16 mouse cellular contexts compared by ENCODE assay signal in genomic region chr8:28593238-28593637, GRCm38 (mm10).
DNase-seq lines count a peak whose midpoint lies in the region; ATAC-seq and TF ChIP-seq lines count a peak whose summit lies in the region.
"Had no signal": no experiment of that assay in that cellular context is flagged by ENCODE, and none has a peak within 500 bp of the region (broad histone marks: within the 10 kb centered on the region; RNA-seq: fewer than 3 reads in every experiment).

No protein-coding gene starts in this region.

- H3K27ac ChIP-seq in heart, adult 2 months = peak overlapping the region; percentile 85
- no peak overlapping the region for H3K27ac ChIP-seq in lung, embryonic 14.5 days (ENCODE audit: low read depth)
- peak overlapping the region; percentile 82 for H3K27ac ChIP-seq in heart, embryonic 12.5 days (ENCODE audit: poor library complexity, severe bottlenecking)
- H3K27ac ChIP-seq: embryonic facial prominence, embryonic 12.5 days; hindbrain, embryonic 10.5 days; layer of hippocampus, adult 2 months; liver, embryonic 12.5 days had no signal

- no peaks in the 10 kb centered on the region for H3K36me3 ChIP-seq in heart, adult 2 months (ENCODE audit: control insufficient read depth, insufficient read depth, low read length)
- no peaks in the 10 kb centered on the region for H3K36me3 ChIP-seq in lung, embryonic 14.5 days (ENCODE audit: insufficient read depth)
- no peaks in the 10 kb centered on the region for H3K36me3 ChIP-seq in heart, embryonic 12.5 days
- H3K36me3 ChIP-seq: embryonic facial prominence, embryonic 12.5 days; hindbrain, embryonic 10.5 days; liver, embryonic 12.5 days had no signal

- no peaks in the 10 kb centered on the region for H3K4me1 ChIP-seq in heart, adult 2 months (ENCODE audit: control insufficient read depth, insufficient read depth, low read length)
- H3K4me1 ChIP-seq in lung, embryonic 14.5 days (ENCODE audit: insufficient read depth) = no peaks in the 10 kb centered on the region
- H3K4me1 ChIP-seq in heart, embryonic 12.5 days (replicated peaks) = peaks cover 20% of the 10 kb centered on the region
- H3K4me1 ChIP-seq: embryonic facial prominence, embryonic 12.5 days; hindbrain, embryonic 10.5 days; liver, embryonic 12.5 days had no signal

- intact Hi-C loops in heart, adult 2 months (cut with DNase I) = loop anchor here (10.0 kb wide), 2 partner anchors 102 to 222 kb away; no protein-coding TSS in a partner anchor

- H3K79me2 ChIP-seq in heart, adult 2 months (replicated peaks; ENCODE audit: control insufficient read depth, insufficient read depth, low read length) = no peaks in the 10 kb centered on the region

- H3K4me2 ChIP-seq in lung, embryonic 14.5 days = no peak overlapping the region
- H3K4me2 ChIP-seq in heart, embryonic 12.5 days = peak overlapping the region; percentile 48; the same call in 1 of the 2 replicates
- H3K4me2 ChIP-seq: embryonic facial prominence, embryonic 12.5 days; liver, embryonic 12.5 days had no signal

- TF ChIP-seq CTCF in heart, adult 2 months (IDR thresholded peaks at IDR 0.05) = no peak
- TF ChIP-seq CTCF in lung, embryonic 14.5 days (IDR thresholded peaks at IDR 0.05; ENCODE audit: low read depth) = no peak

- no peaks in the 10 kb centered on the region for H3K27me3 ChIP-seq in heart, adult 2 months (ENCODE audit: control insufficient read depth, insufficient read depth, low read length)
- no peaks in the 10 kb centered on the region for H3K27me3 ChIP-seq in lung, embryonic 14.5 days (ENCODE audit: insufficient read depth, low read length)
- no peaks in the 10 kb centered on the region for H3K27me3 ChIP-seq in heart, embryonic 12.5 days (replicated peaks)
- H3K27me3 ChIP-seq: embryonic facial prominence, embryonic 12.5 days; liver, embryonic 12.5 days; Patski had no signal

- peak in 1 of 2 experiments; percentile 12 for DNase-seq in heart, adult 2 months
- DNase-seq in heart, adult 11 months = no peak
- DNase-seq in lung, embryonic 14.5 days = peak; percentile 57
- no peak for DNase-seq in lung, postnatal 25 days (ENCODE audit: low spot score)
- peak; percentile 71 for DNase-seq in heart, postnatal 4 days
- DNase-seq in adrenal gland, postnatal 36 days = no peak
- no peak for DNase-seq in cerebellum, postnatal 36 days
- DNase-seq: cerebellum, adult 11 months; midbrain, embryonic 14.5 days had no signal

- no peak for TF ChIP-seq EP300 in heart, adult 2 months (IDR thresholded peaks at IDR 0.05; ENCODE audit: insufficient read depth, low read depth, low read length)

- no peaks in the 10 kb centered on the region for H3K9me3 ChIP-seq in lung, embryonic 14.5 days (ENCODE audit: low read depth, low read length)
- H3K9me3 ChIP-seq in heart, embryonic 12.5 days (replicated peaks) = no peaks in the 10 kb centered on the region
- H3K9me3 ChIP-seq: embryonic facial prominence, embryonic 12.5 days; hindbrain, embryonic 10.5 days; liver, embryonic 12.5 days had no signal

- ATAC-seq in lung, embryonic 14.5 days (ENCODE audit: insufficient read depth) = peak; percentile 58; the same call in 1 of the 2 replicates
- peak; percentile 36; the same call in 1 of the 2 replicates for ATAC-seq in heart, embryonic 12.5 days (ENCODE audit: insufficient number of reproducible peaks, low FRiP score)
- ATAC-seq: inflammation-experienced regulatory T-cells, adult 6 months; liver, embryonic 12.5 days; Patski had no signal

- TF ChIP-seq POLR2A in heart, adult 2 months (IDR thresholded peaks at IDR 0.05; ENCODE audit: insufficient read depth, low read depth, low read length) = no peak

- no peak overlapping the region for H3K9ac ChIP-seq in heart, adult 2 months (ENCODE audit: low read depth, low read length)
- no peak overlapping the region for H3K9ac ChIP-seq in lung, embryonic 14.5 days
- no peak overlapping the region for H3K9ac ChIP-seq in heart, embryonic 12.5 days
- H3K9ac ChIP-seq: embryonic facial prominence, embryonic 12.5 days; liver, embryonic 12.5 days had no signal

- WGBS in heart, adult 2 months = 48% methylated on average over 3 of the region's 3 CpGs
- 63% methylated on average over 3 of the region's 3 CpGs for WGBS in lung, embryonic 14.5 days
- 59% methylated on average over 3 of the region's 3 CpGs for WGBS in heart, embryonic 12.5 days

- no peak overlapping the region for H3K4me3 ChIP-seq in heart, adult 2 months
- no peak overlapping the region for H3K4me3 ChIP-seq in lung, embryonic 14.5 days (ENCODE audit: low read depth, low read length)
- no peak overlapping the region for H3K4me3 ChIP-seq in heart, embryonic 12.5 days
- H3K4me3 ChIP-seq: embryonic facial prominence, embryonic 12.5 days; hindbrain, embryonic 10.5 days; layer of hippocampus, adult 2 months; liver, embryonic 12.5 days had no signal

Comparison
In these comparisons a context has a peak if more than half of its experiments do, and no peak if none do; other contexts are left out.
1. DNase-seq: peak in lung, embryonic 14.5 days (single experiment) and heart, postnatal 4 days (single experiment); none in heart, adult 11 months (single experiment), lung, postnatal 25 days (single experiment), adrenal gland, postnatal 36 days (0 of 2) and cerebellum, postnatal 36 days (0 of 2).